Mouse (Mus musculus) frontal cortex, adult 2 months (tissue): ENCODE data around the gene Rtn4r. TPM values are rescaled to one million over a fixed set of nuclear protein-coding genes. Genes with fewer than 3 reads are reported as not detected.

Source experiments
- DNase-seq, 2 experiments: peaks; one replicate each; pipeline ENCODE4 v3.0.0; 2022; ENCODE audit warnings: low spot score in 1 of 2; ENCODE audit errors: extremely low spot score in 1 of 2
- polyA plus RNA-seq: library from polyadenylated mRNA; depleted of rRNA; stranded (reverse); fragments of >200 nt; gene quantifications from 2 replicates; pipeline ENCODE4 v1.2.3, GENCODE M21; 2012

The Rtn4r gene
- polyA plus RNA-seq, 1 experiment = 125 TPM

GRCm38 (mm10) chr16:18152769-18153445 is 25.5 kb downstream of the Rtn4r start:
- peak in 1 of 2 experiments; percentile 68 for DNase-seq

GRCm38 (mm10) chr16:18154521-18155171 is 27.2 kb downstream of the Rtn4r start:
- peak; percentile 89 to 92 for DNase-seq

GRCm38 (mm10) chr16:18156579-18157350 is 29.3 kb downstream of the Rtn4r start:
- no peak for DNase-seq

GRCm38 (mm10) chr16:18159255-18159654 is 31.8 kb downstream of the Rtn4r start:
- DNase-seq = no peak

GRCm38 (mm10) chr16:18159778-18160177 is 32.3 kb downstream of the Rtn4r start:
- no peak for DNase-seq

GRCm38 (mm10) chr16:18160514-18160913 is 33.1 kb downstream of the Rtn4r start:
- DNase-seq = no peak

- DNase-seq = no peak
These were observed 33.7 kb downstream of the Rtn4r start for GRCm38 (mm10) chr16:18161190-18161589.

GRCm38 (mm10) chr16:18164642-18165238 is 37.3 kb downstream of the Rtn4r start:
- DNase-seq = no peak

- DNase-seq = no peak
These were observed 39.3 kb downstream of the Rtn4r start for GRCm38 (mm10) chr16:18166613-18167190.

- DNase-seq = no peak
These were observed 41.7 kb downstream of the Rtn4r start for GRCm38 (mm10) chr16:18169156-18169555.

GRCm38 (mm10) chr16:18169776-18170175 is 42.3 kb downstream of the Rtn4r start:
- DNase-seq = no peak

- peak in 1 of 2 experiments; percentile 92 for DNase-seq
These were observed 44.9 kb downstream of the Rtn4r start for GRCm38 (mm10) chr16:18172266-18172855.

GRCm38 (mm10) chr16:18173231-18173630 is 45.8 kb downstream of the Rtn4r start:
- peak; percentile 86 to 87 for DNase-seq

- DNase-seq = peak; percentile 77 to 78
These were observed 46.3 kb downstream of the Rtn4r start for GRCm38 (mm10) chr16:18173788-18174187.

GRCm38 (mm10) chr16:18175817-18176541 is 48.5 kb downstream of the Rtn4r start:
- DNase-seq = peak in 1 of 2 experiments; percentile 39

GRCm38 (mm10) chr16:18176758-18177157 is 49.3 kb downstream of the Rtn4r start:
- DNase-seq = no peak

- no peak for DNase-seq
These were observed 52.1 kb downstream of the Rtn4r start for GRCm38 (mm10) chr16:18179591-18179990.

GRCm38 (mm10) chr16:18181398-18181797 is 54.0 kb downstream of the Rtn4r start:
- DNase-seq = no peak

- DNase-seq = no peak
These were observed 55.3 kb downstream of the Rtn4r start for GRCm38 (mm10) chr16:18182766-18183165.
